Mouse (Mus musculus): ENCODE data around the gene Hist2h4. TPM values are rescaled to one million over a fixed set of nuclear protein-coding genes. Genes with fewer than 3 reads are reported as not detected.

Gene Hist2h4
- polyA plus RNA-seq, 1 experiment = 0.89 TPM

DNA sequence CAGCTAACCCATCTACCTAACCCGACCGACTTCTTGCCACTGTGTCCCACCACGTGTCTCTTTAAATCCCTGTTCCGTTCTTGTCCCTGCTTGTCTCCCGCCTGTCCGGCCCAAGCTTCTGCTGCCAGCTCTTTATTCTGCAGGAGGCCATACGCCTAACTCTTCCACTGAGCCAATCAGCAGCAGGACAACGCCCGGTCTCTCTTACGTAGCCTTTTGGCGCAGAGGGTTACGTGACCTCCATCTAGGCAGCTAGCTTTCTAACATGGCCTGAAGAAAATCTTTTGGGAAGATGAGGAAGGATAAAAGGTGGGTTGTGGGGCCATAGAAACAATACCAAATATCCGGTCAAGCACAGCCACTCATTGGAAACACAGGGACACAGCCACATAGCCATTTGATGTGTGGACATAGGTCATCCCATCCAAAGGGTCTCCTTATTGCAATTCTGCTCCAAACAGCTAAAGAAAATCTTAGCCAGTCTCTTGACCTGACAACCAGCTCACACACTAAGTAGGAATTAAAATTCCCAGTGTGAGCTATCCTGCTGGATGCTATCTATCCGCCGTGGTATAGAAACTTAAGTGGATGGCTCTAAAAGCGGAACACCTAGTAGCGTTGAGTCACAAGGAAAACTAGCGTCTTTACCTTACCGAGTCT, 765 bp downstream of the Hist2h4 start:
- Histone ChIP-seq H3K36me3 (ENCODE audit: control insufficient read depth, insufficient read depth) (no peaks in the 10 kb centered on the region), H3K27me3 (ENCODE audit: control insufficient read depth, insufficient read depth, insufficient read length) (no peaks in the 10 kb centered on the region), H3K79me2 (ENCODE audit: control insufficient read depth, insufficient read depth) (no peaks in the 10 kb centered on the region), H3K4me3 (ENCODE audit: insufficient read depth, poor library complexity, severe bottlenecking) (peak overlapping the region; percentile 34), H3K79me3 (ENCODE audit: low read depth) (no peaks in the 10 kb centered on the region), H3ac (ENCODE audit: control insufficient read depth, insufficient read length, low read depth) (peak overlapping the region; percentile 69)
- peak; percentile 50 for TF ChIP-seq USF1 (IDR thresholded peaks at IDR 0.05; ENCODE audit: low read depth)
- TF ChIP-seq CEBPB (IDR thresholded peaks at IDR 0.05; ENCODE audit: low read depth) = no peak
- TF ChIP-seq MAX (IDR thresholded peaks at IDR 0.05) = peak; percentile 90

GRCm38 (mm10) chr3:96261623-96262022, 1.5 kb downstream of the Hist2h4 start:
- no peaks in the 10 kb centered on the region for H3K27me3 ChIP-seq (ENCODE audit: control insufficient read depth, insufficient read depth, insufficient read length)

DNA sequence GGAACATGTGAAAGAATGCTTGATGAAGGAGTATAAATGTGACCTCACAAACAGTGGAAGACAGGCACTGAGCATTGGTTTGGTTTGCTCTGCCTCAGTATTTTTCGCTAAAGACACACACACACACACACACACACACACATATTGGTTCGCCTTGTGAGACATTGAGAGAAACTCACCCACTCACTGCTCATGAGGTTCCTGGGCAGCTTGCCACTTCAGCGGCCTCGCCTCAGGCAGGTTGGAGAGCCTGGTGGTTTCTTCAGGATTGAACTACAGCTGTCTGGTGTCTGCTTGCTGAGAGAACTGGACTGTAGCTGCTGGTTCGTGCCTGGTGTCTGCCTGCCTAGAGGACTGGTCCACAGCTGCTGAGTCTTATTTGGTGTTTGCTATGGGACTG, 2.9 kb downstream of the Hist2h4 start:
- Histone ChIP-seq H3ac (ENCODE audit: control insufficient read depth, insufficient read length, low read depth) (no peak overlapping the region), H3K79me2 (ENCODE audit: control insufficient read depth, insufficient read depth) (no peaks in the 10 kb centered on the region), H3K79me3 (ENCODE audit: low read depth) (no peaks in the 10 kb centered on the region), H3K36me3 (ENCODE audit: control insufficient read depth, insufficient read depth) (no peaks in the 10 kb centered on the region), H3K27me3 (ENCODE audit: control insufficient read depth, insufficient read depth, insufficient read length) (no peaks in the 10 kb centered on the region), H3K4me3 (ENCODE audit: insufficient read depth, poor library complexity, severe bottlenecking) (no peak overlapping the region)
- no peak for TF ChIP-seq CTCF (IDR thresholded peaks at IDR 0.05; ENCODE audit: control insufficient read depth, insufficient read depth, insufficient read length)
- no peak for TF ChIP-seq CEBPB (IDR thresholded peaks at IDR 0.05; ENCODE audit: low read depth)
- no peak for TF ChIP-seq MAX (IDR thresholded peaks at IDR 0.05)
- TF ChIP-seq MYOD1 (IDR thresholded peaks at IDR 0.05; ENCODE audit: control insufficient read depth, insufficient read length, low read depth) = no peak

More at GRCm38 (mm10) chr3:96261623-96262022, 1.5 kb downstream of the Hist2h4 start:
- H3K4me3 ChIP-seq (ENCODE audit: insufficient read depth, poor library complexity, severe bottlenecking) = peak overlapping the region; percentile 8
- TF ChIP-seq MYOD1 (IDR thresholded peaks at IDR 0.05; ENCODE audit: control insufficient read depth, insufficient read length, low read depth) (no peak), MYOG (IDR thresholded peaks at IDR 0.05; ENCODE audit: control insufficient read depth, extremely low read depth, insufficient read length) (no peak), USF1 (IDR thresholded peaks at IDR 0.05; ENCODE audit: low read depth) (no peak), MAX (IDR thresholded peaks at IDR 0.05) (no peak), CEBPB (IDR thresholded peaks at IDR 0.05; ENCODE audit: low read depth) (no peak), CTCF (IDR thresholded peaks at IDR 0.05; ENCODE audit: control insufficient read depth, insufficient read depth, insufficient read length) (no peak), FOSL1 (IDR thresholded peaks at IDR 0.05; ENCODE audit: insufficient read depth, low read length, poor library complexity, severe bottlenecking) (no peak)
- no peaks in the 10 kb centered on the region for H3K79me2 ChIP-seq (ENCODE audit: control insufficient read depth, insufficient read depth)
- H3ac ChIP-seq (ENCODE audit: control insufficient read depth, insufficient read length, low read depth) = peak overlapping the region; percentile 69
- no peaks in the 10 kb centered on the region for H3K36me3 ChIP-seq (ENCODE audit: control insufficient read depth, insufficient read depth)
- no peaks in the 10 kb centered on the region for H3K79me3 ChIP-seq (ENCODE audit: low read depth)

- no peaks in the 10 kb centered on the region for H3K27me3 ChIP-seq (ENCODE audit: control insufficient read depth, insufficient read depth, insufficient read length)
- H3ac ChIP-seq (ENCODE audit: control insufficient read depth, insufficient read length, low read depth) = no peak overlapping the region
- H3K79me3 ChIP-seq (ENCODE audit: low read depth) = no peaks in the 10 kb centered on the region
- no peaks in the 10 kb centered on the region for H3K36me3 ChIP-seq (ENCODE audit: control insufficient read depth, insufficient read depth)
- no peak for TF ChIP-seq CTCF (IDR thresholded peaks at IDR 0.05; ENCODE audit: control insufficient read depth, insufficient read depth, insufficient read length)
- TF ChIP-seq FOSL1 (IDR thresholded peaks at IDR 0.05; ENCODE audit: insufficient read depth, low read length, poor library complexity, severe bottlenecking) = no peak
- no peak for TF ChIP-seq USF1 (IDR thresholded peaks at IDR 0.05; ENCODE audit: low read depth)
- TF ChIP-seq MYOG (IDR thresholded peaks at IDR 0.05; ENCODE audit: control insufficient read depth, extremely low read depth, insufficient read length) = no peak
- no peak for TF ChIP-seq MYOD1 (IDR thresholded peaks at IDR 0.05; ENCODE audit: control insufficient read depth, insufficient read length, low read depth)
- TF ChIP-seq CEBPB (IDR thresholded peaks at IDR 0.05; ENCODE audit: low read depth) = no peak
- no peak for TF ChIP-seq MAX (IDR thresholded peaks at IDR 0.05)
- H3K79me2 ChIP-seq (ENCODE audit: control insufficient read depth, insufficient read depth) = no peaks in the 10 kb centered on the region
- no peak overlapping the region for H3K4me3 ChIP-seq (ENCODE audit: insufficient read depth, poor library complexity, severe bottlenecking)
These were observed 5.9 kb downstream of the Hist2h4 start for GRCm38 (mm10) chr3:96257190-96257589.

- Histone ChIP-seq H3K79me3 (ENCODE audit: low read depth) (no peaks in the 10 kb centered on the region), H3K27me3 (ENCODE audit: control insufficient read depth, insufficient read depth, insufficient read length) (no peaks in the 10 kb centered on the region), H3ac (ENCODE audit: control insufficient read depth, insufficient read length, low read depth) (no peak overlapping the region), H3K36me3 (ENCODE audit: control insufficient read depth, insufficient read depth) (no peaks in the 10 kb centered on the region), H3K79me2 (ENCODE audit: control insufficient read depth, insufficient read depth) (no peaks in the 10 kb centered on the region), H3K4me3 (ENCODE audit: insufficient read depth, poor library complexity, severe bottlenecking) (no peak overlapping the region)
- TF ChIP-seq FOSL1 (IDR thresholded peaks at IDR 0.05; ENCODE audit: insufficient read depth, low read length, poor library complexity, severe bottlenecking) (no peak), MAX (IDR thresholded peaks at IDR 0.05) (no peak), CEBPB (IDR thresholded peaks at IDR 0.05; ENCODE audit: low read depth) (no peak), MYOD1 (IDR thresholded peaks at IDR 0.05; ENCODE audit: control insufficient read depth, insufficient read length, low read depth) (no peak), USF1 (IDR thresholded peaks at IDR 0.05; ENCODE audit: low read depth) (no peak), MYOG (IDR thresholded peaks at IDR 0.05; ENCODE audit: control insufficient read depth, extremely low read depth, insufficient read length) (no peak), CTCF (IDR thresholded peaks at IDR 0.05; ENCODE audit: control insufficient read depth, insufficient read depth, insufficient read length) (no peak)
These were observed 7.1 kb downstream of the Hist2h4 start for GRCm38 (mm10) chr3:96255926-96256593.
